Mouse (Mus musculus) embryonic fibroblast, embryonic 13.5 days (primary cell): ENCODE data around the gene Peg10. TPM values are rescaled to one million over a fixed set of nuclear protein-coding genes. Genes with fewer than 3 reads are reported as not detected.

ENCODE experiments used
- H3K27ac ChIP-seq: 2 replicates; pipeline ENCODE4 v1.5.1; 2012; ENCODE audit warnings: low read length, control low read depth, inconsistent platforms; ENCODE audit not compliant: insufficient read depth
- H3K4me1 ChIP-seq: 2 replicates; pipeline ENCODE4 v1.6.1; 2011; ENCODE audit warnings: low read length; ENCODE audit not compliant: control insufficient read depth, insufficient read depth
- H3K4me3 ChIP-seq: 2 replicates; pipeline ENCODE4 v1.5.1; 2011; ENCODE audit warnings: mild to moderate bottlenecking, control low read depth, low read length; ENCODE audit not compliant: insufficient read depth
- CTCF ChIP-seq: IDR thresholded peaks from 2 replicates; pipeline ENCODE4 v1.5.1; 2011; ENCODE audit warnings: mild to moderate bottlenecking, control low read depth, low read length, moderate library complexity, borderline replicate concordance; ENCODE audit not compliant: insufficient read depth
- POLR2A ChIP-seq: IDR thresholded peaks from 2 replicates; pipeline ENCODE4 v1.6.1; 2011; ENCODE audit warnings: low read depth, mild to moderate bottlenecking, control low read depth, low read length, moderate library complexity
- polyA plus RNA-seq: library from polyadenylated mRNA; stranded (reverse); fragments of >200 nt; gene quantifications from 2 replicates; pipeline ENCODE4 v1.2.4, GENCODE M21; 2011; ENCODE audit warnings: low read depth; ENCODE audit not compliant: missing spikeins, insufficient read length

The Peg10 gene
- polyA plus RNA-seq = 19.2 and 22.9 TPM in 2 replicates

DNA sequence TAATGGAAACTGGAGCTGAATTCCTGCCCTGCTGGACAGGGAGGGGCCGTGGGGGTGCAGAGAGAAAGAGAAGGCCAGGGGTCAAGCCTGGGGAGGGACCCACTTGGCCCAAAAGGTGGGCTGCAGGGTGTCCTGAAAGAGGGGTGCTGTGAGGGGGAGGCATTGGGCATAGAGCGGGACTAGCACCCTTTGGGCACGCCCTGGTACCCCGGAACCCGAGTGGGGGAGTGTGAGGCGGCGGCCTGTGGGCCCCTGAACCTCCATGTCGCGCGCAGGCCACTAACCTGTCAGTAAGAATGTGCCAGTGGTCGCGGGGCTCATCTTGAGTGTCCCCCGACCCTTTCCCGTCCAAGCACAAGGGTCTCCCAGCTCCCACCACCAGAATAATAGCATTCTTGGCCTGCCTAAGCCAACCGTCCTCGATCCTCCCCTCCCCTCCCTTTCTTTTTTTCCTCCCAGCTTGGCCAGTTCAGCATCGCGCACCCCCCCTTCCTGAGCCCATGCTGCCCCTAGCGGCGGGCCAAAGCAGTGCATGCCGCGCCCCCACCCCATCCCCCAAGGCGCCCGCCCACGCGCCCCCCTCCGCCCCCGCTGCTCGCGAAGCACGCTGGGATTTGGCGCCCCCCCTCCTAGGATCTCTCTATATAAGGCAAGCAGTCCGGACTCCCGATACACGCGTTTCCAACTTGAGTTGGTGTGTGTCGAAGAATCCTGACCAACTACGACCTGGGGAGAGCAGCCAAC lies at the start of gene Peg10, which contains the start of gene Sgce:
TSS of gene Peg10 (plus strand) at position 611 of the 744 bp plus-strand sequence.
TSS of gene Sgce (minus strand) at position 512 of the 744 bp plus-strand sequence.
- peak; percentile 62; the same call in 1 of the 2 replicates for TF ChIP-seq CTCF
- peak; percentile 52 for TF ChIP-seq POLR2A
- Histone ChIP-seq H3K4me1 (no peaks in the 10 kb centered on the region), H3K4me3 (peak within 1 kb of the TSS; percentile 55), H3K27ac (peak within 1 kb of the TSS; percentile 79)

GRCm38 (mm10) chr6:4701641-4702040 lies 45.5 kb upstream of the Peg10 start:
- TF ChIP-seq CTCF = no peak
- no peak for TF ChIP-seq POLR2A
- Histone ChIP-seq H3K4me1 (no peaks in the 10 kb centered on the region), H3K27ac (no peak overlapping the region), H3K4me3 (no peak overlapping the region)

DNA sequence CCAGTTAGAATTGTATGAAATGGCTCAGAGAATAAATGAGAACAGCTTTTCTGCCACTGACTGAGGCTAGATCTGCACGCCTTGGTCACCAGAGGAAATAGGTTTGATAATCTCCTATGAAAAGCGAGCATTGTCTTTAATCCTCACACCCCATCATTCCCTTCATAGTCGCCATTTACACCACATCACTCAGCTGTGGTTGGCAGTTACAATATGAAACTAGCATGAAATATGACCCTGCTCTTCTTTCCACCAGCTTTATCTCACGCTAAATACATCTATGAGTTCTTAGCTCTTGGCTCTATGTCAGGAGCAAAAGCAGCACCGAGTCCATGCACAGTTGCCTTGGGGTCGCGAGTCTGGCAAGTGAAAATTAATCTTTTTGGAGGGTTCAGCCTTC lies 43.2 kb upstream of the Peg10 start:
- H3K27ac ChIP-seq = no peak overlapping the region
- TF ChIP-seq CTCF (no peak), POLR2A (no peak)
- 0 out of 2 replicates have a peak, but pooled peaks cover under 1% of the 10 kb centered on the region for H3K4me1 ChIP-seq
- H3K4me3 ChIP-seq = no peak overlapping the region

- no peak for TF ChIP-seq CTCF
- TF ChIP-seq POLR2A = no peak
- 0 out of 2 replicates have a peak, but pooled peaks cover 3% of the 10 kb centered on the region for H3K4me1 ChIP-seq
Observed at GRCm38 (mm10) chr6:4706415-4706814, 40.7 kb upstream of the Peg10 start.

DNA sequence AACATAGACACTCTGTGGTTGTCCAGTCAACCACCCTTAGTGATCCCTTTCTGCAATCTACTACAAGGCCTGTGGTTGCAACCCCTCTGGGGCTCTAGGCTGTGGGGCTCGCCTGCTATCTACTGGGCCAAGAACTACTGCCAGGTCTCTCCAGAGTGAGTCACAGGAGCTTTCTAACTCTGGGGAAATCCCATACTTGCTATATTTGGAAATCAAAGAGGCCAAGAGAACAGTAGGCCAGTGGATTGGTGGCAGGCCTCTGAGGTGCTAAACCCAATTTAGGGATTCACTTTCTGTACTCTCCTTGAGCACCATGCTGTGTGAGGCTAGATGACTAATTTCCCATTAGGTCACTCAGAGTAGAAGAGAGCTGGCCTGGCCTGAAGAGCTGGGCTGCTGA lies 38.1 kb upstream of the Peg10 start:
- Histone ChIP-seq H3K4me1 (0 out of 2 replicates have a peak, but pooled peaks cover 3% of the 10 kb centered on the region), H3K27ac (no peak overlapping the region), H3K4me3 (no peak overlapping the region)
- TF ChIP-seq POLR2A (no peak), CTCF (no peak)

More at GRCm38 (mm10) chr6:4706415-4706814, 40.7 kb upstream of the Peg10 start:
- Histone ChIP-seq H3K27ac (no peak overlapping the region), H3K4me3 (no peak overlapping the region)

DNA sequence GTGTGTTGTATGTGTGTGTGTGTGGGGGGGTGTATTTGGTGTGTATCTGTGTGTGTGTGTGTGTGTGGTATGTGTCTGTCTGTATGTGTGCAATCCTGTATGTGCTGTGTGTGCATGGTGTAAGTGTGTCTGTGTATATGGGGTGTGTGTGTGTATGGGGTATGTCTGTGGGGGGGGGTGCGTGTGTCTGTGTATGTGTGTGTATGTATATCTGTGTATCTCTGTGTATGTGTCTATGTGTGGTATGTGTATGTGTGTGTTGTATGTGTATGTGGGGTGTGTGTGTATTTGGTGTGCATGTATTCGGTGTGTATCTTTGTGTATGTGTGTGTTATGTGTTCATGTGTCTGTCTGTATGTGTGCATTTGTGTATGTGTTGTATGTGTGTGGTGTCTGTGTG lies 30.9 kb upstream of the Peg10 start:
- Histone ChIP-seq H3K4me3 (no peak overlapping the region), H3K4me1 (no peaks in the 10 kb centered on the region), H3K27ac (no peak overlapping the region)
- TF ChIP-seq CTCF (no peak), POLR2A (no peak)

DNA sequence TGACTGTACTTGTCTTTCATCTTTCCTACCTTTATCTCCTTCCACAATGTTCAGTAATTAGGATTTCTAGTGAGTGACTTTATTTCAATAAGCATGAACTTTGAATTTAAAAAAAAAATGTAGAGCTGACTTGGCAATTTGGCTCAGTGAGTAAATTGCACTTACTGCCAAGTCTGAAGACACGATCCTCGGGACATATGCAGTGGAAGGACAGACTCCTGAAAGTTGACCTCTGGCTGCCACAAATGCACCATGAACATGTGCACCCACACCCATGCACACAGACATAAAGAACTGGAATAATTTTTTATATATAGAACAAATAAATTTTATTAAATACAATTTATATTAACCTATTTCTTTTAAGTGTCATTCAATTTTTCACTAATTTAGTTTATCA lies 29.8 kb upstream of the Peg10 start:
- H3K27ac ChIP-seq = no peak overlapping the region
- TF ChIP-seq CTCF (no peak), POLR2A (no peak)

DNA sequence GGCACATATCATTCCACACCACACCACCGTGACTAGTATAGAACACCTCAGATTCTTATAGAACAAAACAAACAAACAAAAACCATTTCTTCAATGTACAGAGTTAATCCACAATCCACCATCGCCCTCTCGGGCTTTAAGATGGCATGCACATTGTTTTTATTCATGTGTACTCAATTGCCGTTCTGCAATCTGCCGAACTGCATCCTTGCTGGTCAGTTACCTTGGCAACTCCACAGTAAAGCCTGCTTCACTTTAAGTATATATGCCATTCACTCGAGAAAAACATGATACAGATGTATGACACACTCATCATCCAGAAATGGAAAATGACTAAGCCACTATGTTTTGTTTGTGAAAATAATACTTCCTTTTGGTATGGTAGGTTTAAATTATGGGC lies 25.0 kb upstream of the Peg10 start:
- TF ChIP-seq CTCF (no peak), POLR2A (no peak)
- Histone ChIP-seq H3K4me1 (no peaks in the 10 kb centered on the region), H3K4me3 (no peak overlapping the region), H3K27ac (no peak overlapping the region)

More for the DNA sequence above, 29.8 kb upstream of the Peg10 start:
- Histone ChIP-seq H3K4me3 (no peak overlapping the region), H3K4me1 (no peaks in the 10 kb centered on the region)

GRCm38 (mm10) chr6:4722739-4723138 lies 24.4 kb upstream of the Peg10 start:
- Histone ChIP-seq H3K4me1 (no peaks in the 10 kb centered on the region), H3K4me3 (no peak overlapping the region), H3K27ac (no peak overlapping the region)
- TF ChIP-seq POLR2A (no peak), CTCF (no peak)
